Mouse (Mus musculus): ENCODE measurements around the gene Acsm5.
"Not testable (repeated sequence)": the region's sequence is repeated elsewhere in the genome, so short reads cannot be mapped to it uniquely, and the experiment has no call there.

Gene Acsm5

GRCm38 (mm10) chr7:119550471-119551222 lies 31.4 kb downstream of the Acsm5 start:
- no peak for DNase-seq (ENCODE audit: low read depth)

DNA sequence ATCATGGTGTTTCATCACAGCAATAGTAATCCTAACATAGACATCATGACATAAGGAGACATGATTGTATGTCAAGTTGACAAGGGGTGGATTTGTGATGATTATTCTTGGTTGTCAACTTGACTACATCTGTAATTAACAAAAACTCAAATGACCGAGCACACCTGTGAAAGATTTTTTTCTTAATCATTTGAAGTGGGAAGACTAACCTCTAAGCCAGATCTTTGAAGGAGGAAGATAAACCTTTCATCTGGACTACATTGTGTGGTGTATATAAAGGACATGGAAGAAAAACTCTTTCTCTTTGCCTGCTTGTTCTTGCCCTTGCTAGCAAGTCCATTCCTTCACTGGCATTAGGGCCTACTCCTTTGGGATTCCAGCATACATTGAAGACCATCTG lies 34.8 kb downstream of the Acsm5 start, which contains the start of gene Acsm2:
Acsm2 (plus strand) TSS at position 301 of the 400 bp plus-strand sequence.
- DNase-seq (ENCODE audit: low read depth) = no peak

DNA sequence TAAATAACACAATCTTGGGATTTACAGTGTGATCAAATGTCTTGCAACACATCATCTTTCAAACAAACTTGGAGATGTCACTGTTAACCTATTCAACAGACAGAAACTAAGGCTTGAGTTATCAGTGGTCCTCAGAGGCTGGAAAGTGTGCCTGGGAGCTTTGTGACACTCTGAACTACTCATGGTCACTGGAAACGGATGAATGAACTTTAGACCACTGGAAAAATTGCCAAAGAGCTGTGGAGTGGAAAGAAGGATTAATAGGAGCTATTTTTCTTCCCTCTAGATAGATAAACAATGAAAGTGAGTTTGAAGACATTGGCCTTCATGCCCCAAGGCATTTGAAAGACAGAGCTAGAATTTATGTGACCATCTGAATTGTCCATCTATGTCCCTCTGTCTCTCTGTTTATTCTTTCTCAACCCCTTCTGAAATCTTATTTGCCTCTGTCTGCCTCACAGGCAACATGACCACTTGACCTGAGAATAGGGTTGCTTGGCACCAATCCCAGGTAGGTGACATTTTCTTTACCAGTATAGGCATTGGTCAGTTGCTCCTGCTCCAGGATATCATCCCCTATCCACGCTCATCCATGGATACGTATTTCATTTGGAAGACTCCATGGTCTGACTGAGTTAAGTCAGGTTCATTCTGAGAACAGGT lies 40.7 kb downstream of the Acsm5 start:
- no peak for DNase-seq (ENCODE audit: low read depth)

- no peak for DNase-seq (ENCODE audit: low read depth)
These were observed 41.2 kb downstream of the Acsm5 start for GRCm38 (mm10) chr7:119560452-119560835.

- DNase-seq (ENCODE audit: low read depth) = no peak
These were observed 42.2 kb downstream of the Acsm5 start for GRCm38 (mm10) chr7:119561441-119561840.

GRCm38 (mm10) chr7:119562476-119562875 lies 43.2 kb downstream of the Acsm5 start:
- DNase-seq (ENCODE audit: low read depth) = not testable (repeated sequence)

GRCm38 (mm10) chr7:119594530-119595107 lies 75.4 kb downstream of the Acsm5 start:
- no peak for DNase-seq (ENCODE audit: low read depth)
